Mouse (Mus musculus) hindbrain, postnatal 0 days (tissue): Measurements from ENCODE around the gene Slc45a3. TPM values are rescaled to one million over a fixed set of nuclear protein-coding genes. Genes with fewer than 3 reads are reported as not detected.

Experiments used
- ATAC-seq: fragments of 200-750 bp; cut with Nextera tagmentation; 2 replicates; pipeline ENCODE4 v1.8.0; 2017; ENCODE audit warnings: mild to moderate bottlenecking, moderate TSS enrichment, moderate library complexity
- DNase-seq: peaks from one replicate; pipeline ENCODE4 v3.0.0-alpha.2; 2015; ENCODE audit warnings: low spot score
- H3K27ac ChIP-seq: fragments of 300-500 bp; sonication (generic); 2 replicates; pipeline ENCODE4 v1.5.1; 2014; ENCODE audit warnings: mild to moderate bottlenecking
- H3K27me3 ChIP-seq: fragments of 300-500 bp; sonication (generic); 2 replicates; pipeline ENCODE4 v1.6.1; 2014; ENCODE audit warnings: low read length, mixed read lengths; ENCODE audit not compliant: insufficient read depth
- H3K36me3 ChIP-seq: fragments of 300-500 bp; sonication (generic); 2 replicates; pipeline ENCODE4 v1.6.1; 2014; ENCODE audit warnings: low read length, mixed read lengths; ENCODE audit not compliant: insufficient read depth
- H3K4me1 ChIP-seq: fragments of 300-500 bp; sonication (generic); 2 replicates; pipeline ENCODE4 v1.6.1; 2014; ENCODE audit warnings: antibody characterized with exemption, low read length, mixed read lengths; ENCODE audit not compliant: insufficient read depth
- H3K4me2 ChIP-seq: fragments of 300-500 bp; sonication (generic); 2 replicates; pipeline ENCODE4 v1.6.1; 2014; ENCODE audit warnings: low read depth, mild to moderate bottlenecking, low read length, moderate library complexity, mixed read lengths
- H3K4me3 ChIP-seq: fragments of 300-500 bp; sonication (generic); 2 replicates; pipeline ENCODE4 v1.5.1; 2014; ENCODE audit warnings: low read length
- H3K9ac ChIP-seq: fragments of 300-500 bp; sonication (generic); replicated peaks from 2 replicates; pipeline ENCODE4 v1.6.1; 2014; ENCODE audit warnings: mild to moderate bottlenecking, low read length, moderate library complexity, mixed read lengths
- H3K9me3 ChIP-seq: fragments of 300-500 bp; sonication (generic); 2 replicates; pipeline ENCODE4 v1.6.1; 2016; ENCODE audit warnings: low read length, mixed read lengths
- CTCF ChIP-seq: IDR thresholded peaks from 2 replicates; pipeline ENCODE4 v1.5.1; 2016; ENCODE audit warnings: antibody characterized with exemption, control low read depth, low read depth
- WGBS: fragments of 180-500 bp; shearing (Covaris S2); extraction: QIAGEN DNeasy Blood & Tissue Kit; methylation state at CpG from one replicate; pipeline ENCODE4 v1.1.7; 2014; 5-methylcytosine and 5-hydroxymethylcytosine counted together
- polyA plus RNA-seq: library from polyadenylated mRNA; unstranded; fragments of >200 nt; fragmentation: Nextera tagmentation; extraction: Ambion mirVana; gene quantifications from 2 replicates; pipeline ENCODE4 v1.2.1, GENCODE M21; 2015
- total RNA-seq: library from RNA; depleted of rRNA; stranded (reverse); fragments of >200 nt; gene quantifications from 2 replicates; pipeline ENCODE4 v1.2.3, GENCODE M21; 2014

The Slc45a3 gene
- total and polyA plus RNA-seq, 2 experiments from 2014 or later, result 0.28 to 2.0 TPM

DNA sequence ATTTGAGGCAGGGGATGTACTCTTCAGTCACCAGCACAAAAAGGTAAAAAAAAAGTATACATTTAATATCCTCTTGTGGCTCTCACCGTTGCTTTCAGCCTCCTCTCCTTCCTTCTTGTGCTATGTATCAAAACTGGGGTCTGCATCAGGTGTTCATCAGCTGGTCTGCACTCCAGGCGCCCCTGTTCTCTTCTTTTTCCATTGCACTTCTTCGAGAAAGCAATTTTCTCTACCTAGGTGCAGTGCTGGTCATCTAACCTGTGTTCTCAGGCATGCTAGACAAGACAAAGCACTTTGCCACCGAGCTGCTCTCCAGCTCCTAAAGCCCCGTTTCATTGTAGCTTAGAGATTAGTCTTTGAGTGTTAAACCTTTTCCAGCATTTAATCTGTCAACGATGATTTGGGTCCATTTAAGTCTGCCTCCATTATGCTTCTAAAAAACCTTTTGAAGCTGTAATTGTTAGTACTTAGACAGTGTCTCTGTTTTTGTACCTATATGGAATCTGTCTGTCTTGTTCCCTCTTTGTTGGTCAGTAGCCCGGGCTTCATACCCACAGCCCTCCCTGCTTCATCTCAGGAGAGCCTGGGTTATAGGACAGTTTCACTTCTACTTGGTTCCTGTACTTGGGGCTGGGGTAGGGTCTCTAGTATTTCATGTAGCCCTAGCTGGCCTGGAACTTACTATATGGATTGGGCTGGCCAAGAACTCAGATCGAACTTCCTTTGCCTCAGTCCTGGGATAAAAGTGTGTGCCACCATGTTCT is 46.3 kb downstream of the Slc45a3 start:
- H3K27me3 ChIP-seq, result no peaks in the 10 kb centered on the region
- no peak for DNase-seq
- peaks cover 15% of the 10 kb centered on the region for H3K4me1 ChIP-seq
- H3K9ac ChIP-seq, result peak overlapping the region; percentile 94; the same call in 1 of the 2 replicates
- 52% methylated on average over 8 of the region's 8 CpGs for WGBS
- no peaks in the 10 kb centered on the region for H3K9me3 ChIP-seq
- 0 out of 2 replicates have a peak overlapping the region, but pooled peaks have one; percentile 98 for H3K27ac ChIP-seq
- H3K4me2 ChIP-seq, result peak overlapping the region; percentile 66
- H3K4me3 ChIP-seq, result peak overlapping the region; percentile 92
- no peak for ATAC-seq
- no peaks in the 10 kb centered on the region for H3K36me3 ChIP-seq
- no peak for TF ChIP-seq CTCF

DNA sequence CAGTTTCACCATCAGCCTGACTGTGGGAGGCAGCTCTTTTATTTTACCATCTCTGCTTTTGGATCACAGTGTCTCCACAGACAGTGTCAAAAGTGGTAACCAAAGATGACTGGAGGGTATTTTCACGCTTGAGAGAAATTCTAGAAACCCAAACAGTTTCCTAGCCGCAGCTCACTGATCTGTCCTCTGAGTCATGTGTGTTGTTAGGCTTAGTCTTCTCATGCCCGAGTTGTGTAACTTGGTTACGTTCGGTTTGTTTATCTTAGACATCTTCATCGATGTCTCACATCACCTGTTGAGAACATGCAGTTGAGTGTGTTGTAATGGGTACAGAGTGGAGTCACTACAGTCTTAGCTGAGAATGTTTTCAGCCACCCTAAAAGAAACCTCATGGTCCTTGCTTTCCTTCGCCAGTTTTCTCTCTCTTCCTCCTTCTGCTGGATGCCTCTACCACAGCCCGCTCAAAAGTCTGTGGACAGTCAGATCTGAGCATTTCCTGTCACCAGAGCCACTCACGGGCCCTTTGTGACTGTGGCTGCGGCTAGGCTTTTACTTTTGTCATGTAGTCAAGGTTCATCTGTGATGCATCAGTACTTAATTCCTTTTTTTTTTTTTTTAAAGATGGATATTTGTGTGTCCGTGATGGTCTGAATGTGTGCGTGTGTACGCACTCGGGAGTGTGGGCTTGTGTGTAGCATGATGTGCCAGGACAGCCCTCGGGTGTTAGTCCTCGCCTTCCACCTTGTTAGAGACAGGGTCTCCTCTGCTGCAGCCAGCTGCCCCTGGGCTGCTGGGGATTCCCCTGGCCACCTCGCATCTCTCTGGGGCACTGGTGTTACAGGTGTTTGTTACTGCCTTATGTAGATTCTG is 48.1 kb downstream of the Slc45a3 start:
- ATAC-seq (no peak), DNase-seq (no peak)
- Histone ChIP-seq H3K9ac (no peak overlapping the region), H3K4me3 (no peak overlapping the region), H3K27ac (no peak overlapping the region), H3K4me1 (peaks cover 15% of the 10 kb centered on the region), H3K9me3 (no peaks in the 10 kb centered on the region), H3K4me2 (no peak overlapping the region), H3K36me3 (peaks cover 4% of the 10 kb centered on the region; the same call in 1 of the 2 replicates), H3K27me3 (no peaks in the 10 kb centered on the region)
- no peak for TF ChIP-seq CTCF
- WGBS, result 86% methylated on average over 17 of the region's 17 CpGs

DNA sequence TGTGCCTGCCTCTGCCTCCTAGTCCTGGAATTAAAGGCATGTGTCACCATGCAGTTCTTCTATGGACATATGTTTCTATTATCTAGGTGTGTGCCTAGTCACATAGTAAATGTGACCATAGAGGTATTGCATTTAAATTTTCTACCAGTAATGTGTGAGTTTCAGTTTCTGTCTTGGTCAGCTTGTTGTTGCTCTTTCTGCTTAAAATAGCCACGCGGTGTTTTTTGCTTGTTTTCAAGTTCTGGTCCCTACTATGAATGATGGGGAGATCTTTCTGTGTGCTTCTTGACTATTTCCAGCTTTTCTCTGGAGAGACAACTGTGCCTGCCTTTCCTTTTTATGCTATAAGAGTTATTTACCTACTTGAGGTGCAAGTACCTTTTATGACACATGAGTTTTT is 49.0 kb downstream of the Slc45a3 start:
- peaks cover 4% of the 10 kb centered on the region; the same call in 1 of the 2 replicates for H3K36me3 ChIP-seq
- H3K27ac ChIP-seq, result no peak overlapping the region
- no peak overlapping the region for H3K9ac ChIP-seq
- no peak for DNase-seq
- no peaks in the 10 kb centered on the region for H3K27me3 ChIP-seq
- no peak overlapping the region for H3K4me3 ChIP-seq
- H3K4me2 ChIP-seq, result no peak overlapping the region
- TF ChIP-seq CTCF, result no peak
- no peaks in the 10 kb centered on the region for H3K9me3 ChIP-seq
- WGBS, result 69% methylated on average over 2 of the region's 2 CpGs
- peaks cover 12% of the 10 kb centered on the region for H3K4me1 ChIP-seq
- ATAC-seq, result no peak

DNA sequence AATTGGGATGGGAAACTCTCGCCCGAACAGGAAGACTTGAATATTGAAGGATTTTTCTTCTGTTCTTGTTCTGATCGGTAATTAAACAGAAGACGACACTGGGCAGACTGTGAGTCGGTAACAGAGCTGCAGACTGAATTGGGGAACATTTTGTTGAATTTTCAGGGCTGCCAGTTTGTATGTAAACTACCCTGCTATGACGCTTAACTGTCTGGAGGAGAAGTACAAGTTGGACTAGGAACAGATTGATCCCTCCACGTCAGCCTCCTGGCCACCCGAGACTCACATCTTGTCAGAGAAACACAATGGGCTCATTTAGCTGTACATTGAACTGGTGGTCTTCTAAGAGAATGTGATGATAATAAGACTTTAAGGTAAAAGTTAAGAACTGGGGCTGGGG is 50.1 kb downstream of the Slc45a3 start:
- Histone ChIP-seq H3K9me3 (no peaks in the 10 kb centered on the region), H3K9ac (no peak overlapping the region), H3K36me3 (peaks cover 8% of the 10 kb centered on the region; the same call in 1 of the 2 replicates), H3K4me2 (no peak overlapping the region), H3K27ac (no peak overlapping the region), H3K4me1 (peaks cover 12% of the 10 kb centered on the region), H3K4me3 (no peak overlapping the region), H3K27me3 (no peaks in the 10 kb centered on the region)
- TF ChIP-seq CTCF, result no peak
- 77% methylated on average over 8 of the region's 8 CpGs for WGBS
- no peak for DNase-seq
- ATAC-seq, result no peak

DNA sequence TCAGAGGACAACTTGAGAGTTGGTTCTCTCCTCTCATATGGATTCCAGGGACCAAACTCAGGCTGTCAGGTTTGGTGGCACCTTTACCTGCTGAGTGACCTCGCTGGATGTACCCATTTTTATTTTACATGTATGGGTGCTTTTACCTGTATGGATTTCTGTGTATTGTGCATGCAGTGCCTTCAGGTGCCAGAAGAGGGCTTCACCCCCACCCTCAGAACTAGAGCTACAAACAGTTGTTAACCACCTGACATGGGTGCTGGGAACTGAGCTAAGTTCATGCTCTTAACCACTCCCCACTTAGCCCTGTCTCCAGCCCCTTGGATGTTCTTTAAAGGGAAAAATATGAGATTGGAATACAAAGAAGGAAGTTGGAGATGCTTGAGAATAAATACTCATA is 52.0 kb downstream of the Slc45a3 start:
- TF ChIP-seq CTCF, result peak; percentile 25
- WGBS, result 96% methylated on average over 1 of the region's 1 CpGs
- Histone ChIP-seq H3K4me1 (peaks cover under 1% of the 10 kb centered on the region; the same call in 1 of the 2 replicates), H3K4me3 (no peak overlapping the region), H3K9ac (no peak overlapping the region), H3K27me3 (no peaks in the 10 kb centered on the region), H3K36me3 (peaks cover 19% of the 10 kb centered on the region), H3K9me3 (no peaks in the 10 kb centered on the region), H3K4me2 (no peak overlapping the region), H3K27ac (no peak overlapping the region)
- ATAC-seq (no peak), DNase-seq (no peak)

DNA sequence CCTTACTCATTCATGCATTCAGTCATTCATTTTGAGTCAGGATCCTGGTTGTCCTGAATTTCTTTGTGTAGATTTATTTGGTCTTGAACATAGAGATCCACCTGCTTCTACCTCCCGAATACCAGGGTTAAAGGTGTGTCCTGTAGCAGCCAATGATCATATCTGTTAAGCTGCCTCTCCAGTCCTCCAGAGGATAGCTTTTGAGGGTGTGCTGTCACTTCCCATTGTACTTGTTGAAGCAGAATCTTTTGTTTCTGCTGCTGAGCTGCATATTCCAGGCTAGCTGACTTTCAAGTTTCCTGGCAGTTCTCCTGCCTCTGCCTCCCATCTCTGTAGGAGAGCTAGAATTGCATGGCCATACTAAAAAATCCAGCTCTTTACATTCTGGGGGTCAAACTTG is 53.9 kb downstream of the Slc45a3 start:
- no peak overlapping the region for H3K4me3 ChIP-seq
- H3K27ac ChIP-seq, result no peak overlapping the region
- no peaks in the 10 kb centered on the region for H3K9me3 ChIP-seq
- ATAC-seq, result no peak
- WGBS, result 89% methylated on average over 1 of the region's 1 CpGs
- H3K9ac ChIP-seq, result no peak overlapping the region
- H3K36me3 ChIP-seq, result peaks cover 30% of the 10 kb centered on the region
- no peak for TF ChIP-seq CTCF
- no peaks in the 10 kb centered on the region for H3K27me3 ChIP-seq
- no peaks in the 10 kb centered on the region for H3K4me1 ChIP-seq
- H3K4me2 ChIP-seq, result no peak overlapping the region
- no peak for DNase-seq

DNA sequence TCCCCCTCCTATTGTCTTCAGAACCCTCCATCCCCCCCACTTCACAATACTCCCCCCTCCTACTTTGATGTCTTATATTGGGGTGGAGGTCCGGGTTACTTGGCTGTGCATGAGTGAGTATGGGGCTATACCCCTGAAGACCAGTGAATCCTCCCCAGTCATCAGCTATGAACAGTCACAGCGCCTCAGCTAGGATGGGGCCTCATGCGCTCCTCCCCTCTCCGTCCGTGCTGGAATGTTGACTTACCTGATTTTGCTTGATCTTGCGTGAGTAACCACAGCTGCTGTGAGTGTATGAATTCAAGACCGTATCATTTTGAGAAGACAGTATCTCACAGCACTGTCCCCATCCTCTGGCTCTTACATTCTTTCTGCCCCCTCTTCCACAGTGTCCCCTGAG is 57.1 kb downstream of the Slc45a3 start:
- Histone ChIP-seq H3K4me3 (no peak overlapping the region), H3K36me3 (peaks cover 31% of the 10 kb centered on the region)

More for the DNA sequence above, 57.1 kb downstream of the Slc45a3 start:
- DNase-seq (no peak), ATAC-seq (no peak)
- Histone ChIP-seq H3K27me3 (no peaks in the 10 kb centered on the region), H3K9ac (no peak overlapping the region), H3K9me3 (no peaks in the 10 kb centered on the region), H3K27ac (no peak overlapping the region), H3K4me1 (no peaks in the 10 kb centered on the region), H3K4me2 (no peak overlapping the region)
- no peak for TF ChIP-seq CTCF
- 93% methylated on average over 7 of the region's 7 CpGs for WGBS
